Mouse (Mus musculus): ENCODE results near the gene S100a8. TPM values are rescaled to one million over a fixed set of nuclear protein-coding genes. Genes with fewer than 3 reads are reported as not detected.
A peak's percentile ranks its signal among the peaks of the same experiment; 100 is the strongest.

S100a8 gene
- total RNA-seq, 2 experiments from 2014 or later, result 1.5 TPM; not detected in 1

- intact Hi-C loops (cut with DNase I), result no loop called here
- DNase-seq (ENCODE audit: low spot score in 2 of 2), result no peak
These were observed 9.3 kb upstream of the S100a8 start for GRCm38 (mm10) chr3:90659364-90660044.

- no peak for DNase-seq (ENCODE audit: low spot score in 2 of 2)
These were observed 4.6 kb upstream of the S100a8 start for GRCm38 (mm10) chr3:90664219-90664618.

DNA sequence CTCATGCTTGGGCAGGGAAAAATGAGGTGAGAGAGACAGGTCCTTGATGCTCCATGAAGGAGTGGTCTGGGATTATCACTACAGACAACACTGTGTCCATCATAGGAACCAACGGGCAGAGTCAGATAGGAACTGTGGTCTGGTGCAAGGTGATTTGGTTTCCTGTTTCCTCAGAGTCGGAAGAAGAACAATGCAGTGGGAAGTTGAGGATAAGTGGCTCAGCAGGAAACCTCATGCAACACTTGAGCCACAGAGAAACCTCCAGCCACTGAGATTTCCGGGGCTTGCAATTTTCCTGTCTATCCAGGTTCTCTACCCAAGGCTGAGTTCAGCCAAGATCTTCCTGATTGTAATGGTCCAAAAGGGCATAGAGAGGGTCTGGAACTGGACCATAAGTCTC is 9.9 kb downstream of the S100a8 start:
- intact Hi-C loops (cut with DNase I), result no loop called here
- DNase-seq (ENCODE audit: low spot score in 2 of 2), result no peak

More at GRCm38 (mm10) chr3:90664219-90664618, 4.6 kb upstream of the S100a8 start:
- intact Hi-C loops (cut with DNase I), result no loop called here

DNA sequence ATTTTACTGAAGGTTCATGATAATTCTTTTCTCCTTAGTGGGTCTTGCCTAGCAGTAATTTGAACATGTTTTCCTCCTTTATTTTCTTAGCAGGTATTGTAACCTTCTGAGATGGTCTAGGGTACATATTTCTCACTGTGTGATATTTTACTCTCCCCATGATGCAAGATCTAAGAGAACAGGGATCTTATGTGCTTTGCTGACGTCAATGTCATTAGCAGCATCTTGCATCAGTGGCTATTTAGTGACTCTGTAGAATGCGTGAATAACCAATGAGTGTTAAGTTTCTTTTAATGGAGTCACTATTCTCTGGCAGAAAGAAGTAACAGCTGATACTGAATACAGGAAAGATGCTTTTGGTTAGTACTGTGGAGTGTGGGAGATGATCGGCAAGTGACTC is 15.2 kb downstream of the S100a8 start:
- intact Hi-C loops (cut with DNase I), result no loop called here
- no peak for DNase-seq (ENCODE audit: low spot score in 2 of 2)

- intact Hi-C loops (cut with DNase I), result no loop called here
These were observed 18.1 kb downstream of the S100a8 start for GRCm38 (mm10) chr3:90686835-90687234.

GRCm38 (mm10) chr3:90693496-90693895 is 24.7 kb downstream of the S100a8 start:
- intact Hi-C loops (cut with DNase I), result no loop called here

More at GRCm38 (mm10) chr3:90686835-90687234, 18.1 kb downstream of the S100a8 start:
- no peak for DNase-seq (ENCODE audit: low spot score in 2 of 2)

GRCm38 (mm10) chr3:90695613-90696012 is 26.8 kb downstream of the S100a8 start, which contains the start of gene S100a9:
S100a9 (minus strand) TSS chr3:90695721.
- intact Hi-C loops (cut with DNase I), result no loop called here
- DNase-seq (ENCODE audit: low spot score in 2 of 2), result no peak

More at GRCm38 (mm10) chr3:90693496-90693895, 24.7 kb downstream of the S100a8 start:
- DNase-seq (ENCODE audit: low spot score in 2 of 2), result no peak

GRCm38 (mm10) chr3:90702244-90702643 is 33.5 kb downstream of the S100a8 start:
- intact Hi-C loops (cut with DNase I), result no loop called here
- DNase-seq (ENCODE audit: low spot score in 2 of 2), result no peak

- DNase-seq (ENCODE audit: low spot score in 2 of 2), result no peak
- intact Hi-C loops (cut with DNase I), result loop anchor here (5.0 kb wide), 3 partner anchors 41 to 296 kb away; partner anchors contain the start of gene S100a8
These were observed 39.9 kb downstream of the S100a8 start for GRCm38 (mm10) chr3:90708523-90709202.

DNA sequence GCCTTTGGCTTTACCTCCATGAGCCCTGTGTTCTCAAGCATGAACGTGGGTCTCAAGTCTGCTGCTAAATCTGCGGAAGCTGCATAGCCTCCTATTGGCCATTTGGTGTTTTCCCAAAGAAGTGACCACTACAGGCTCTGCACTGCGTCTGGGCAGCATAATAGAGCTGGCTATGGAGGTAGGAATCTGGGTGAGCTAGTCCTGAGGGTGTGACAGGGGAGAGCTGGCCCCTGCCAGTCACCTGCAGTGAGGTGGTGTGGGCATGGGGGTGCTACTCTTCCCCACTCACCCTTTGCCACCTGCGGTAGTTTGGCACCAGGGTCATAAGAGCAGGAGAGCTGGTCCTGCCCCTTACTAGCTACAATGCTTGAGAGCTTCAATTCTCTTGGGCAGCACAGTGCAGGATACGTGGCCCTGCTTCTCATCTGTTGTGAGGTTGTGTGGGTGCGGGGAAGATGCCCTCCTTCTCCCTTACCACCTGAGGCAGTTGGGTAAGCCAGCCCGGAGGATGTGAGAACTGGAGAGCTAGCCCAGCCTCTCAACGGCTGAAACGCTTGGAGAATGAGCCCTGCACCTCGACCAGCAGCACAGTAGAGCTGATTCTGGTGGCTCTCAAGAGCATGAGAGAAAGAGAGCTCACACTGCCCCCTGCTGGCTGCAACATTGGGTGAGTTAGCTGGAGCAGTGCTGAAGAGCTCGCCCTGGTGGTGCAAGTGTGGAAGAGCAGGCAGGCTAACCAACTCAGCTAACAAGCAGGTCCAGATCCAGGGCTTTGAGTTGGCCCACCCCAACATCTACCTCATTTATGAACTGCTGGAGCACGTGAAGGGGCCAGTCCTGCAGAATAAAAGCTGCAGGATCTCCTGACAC is 41.0 kb downstream of the S100a8 start:
- DNase-seq (ENCODE audit: low spot score in 2 of 2), result peak; percentile 78 to 83
- intact Hi-C loops (cut with DNase I), result loop anchor here (5.0 kb wide), 4 partner anchors 43 to 298 kb away; partner anchors contain the start of genes S100a8 and Snapin

Other genes with a start within 250 kb of the S100a8 start
- 10 to 100 TPM; 57.6 to 70.1 TPM for gene Ints3, start 235.4 kb upstream of the S100a8 start, total RNA-seq (2021)
- 1 to 10 TPM; 2.5 to 4.2 TPM for gene Npr1, start 203.1 kb upstream of the S100a8 start, total RNA-seq (2021)
- gene Ilf2, start 192.9 kb upstream of the S100a8 start, total RNA-seq (2021), result 10 to 100 TPM; 73.5 to 82.2 TPM
- gene Snapin, start 177.9 kb upstream of the S100a8 start, total RNA-seq (2021), result 10 to 100 TPM; 52.8 to 54.7 TPM
- 100 to 1,000 TPM; 160 to 168 TPM for gene Chtop, start 159.5 kb upstream of the S100a8 start, total RNA-seq (2021)
- gene S100a1, start 154.6 kb upstream of the S100a8 start, total RNA-seq (2021), result 100 to 1,000 TPM; 118 to 137 TPM
- gene S100a13, start 154.5 kb upstream of the S100a8 start, total RNA-seq (2021), result 10 to 100 TPM; 20.9 to 21.8 TPM
- under 1 TPM; 0.34 to 0.44 TPM for gene S100a14, start 142.1 kb upstream of the S100a8 start, total RNA-seq (2021)
- gene S100a16, start 131.7 kb upstream of the S100a8 start, total RNA-seq (2021), result 10 to 100 TPM; 79.4 to 89.8 TPM
- gene S100a3, start 108.4 kb upstream of the S100a8 start, total RNA-seq (2021), result 1 to 10 TPM in 1 of 2 experiments, under 1 TPM in 1; 0.88 to 1.4 TPM
- not detected for gene S100a2, start 78.7 kb upstream of the S100a8 start, total RNA-seq (2021)
- not detected for gene Gm42674, start 67.1 kb upstream of the S100a8 start, total RNA-seq (2021)
- 1 to 10 TPM; 3.7 to 4.0 TPM for gene S100a4, start 65.2 kb upstream of the S100a8 start, total RNA-seq (2021)
- not detected for gene S100a5, start 60.5 kb upstream of the S100a8 start, total RNA-seq (2021)
- 10 to 100 TPM; 28.7 to 30.9 TPM for gene S100a6, start 56.1 kb upstream of the S100a8 start, total RNA-seq (2021)
- gene S100a7a, start 15.0 kb upstream of the S100a8 start, total RNA-seq (2021), result under 1 TPM; 0.57 to 0.59 TPM
- not detected for gene S100a9, start 26.7 kb downstream of the S100a8 start, total RNA-seq (2021)
- gene Pglyrp4, start 57.9 kb downstream of the S100a8 start, total RNA-seq (2021), result not detected
- gene Gm5849, start 108.9 kb downstream of the S100a8 start, total RNA-seq (2021), result not detected

Measured in left cerebral cortex, postnatal 36 days (tissue).